Mouse (Mus musculus): Measurements from ENCODE around the gene Ltbp2. TPM values are rescaled to one million over a fixed set of nuclear protein-coding genes. Genes with fewer than 3 reads are reported as not detected.

The Ltbp2 gene
- polyA plus RNA-seq, 1 experiment: 2.2 TPM

GRCm38 (mm10) chr12:84773476-84773875, 102.9 kb downstream of the Ltbp2 start:
- DNase-seq: no peak
- H3K27ac ChIP-seq (ENCODE audit: insufficient read depth, low read depth, low read length): peak overlapping the region; percentile 14; the same call in 1 of the 2 replicates
- H3K4me1 ChIP-seq (ENCODE audit: control insufficient read depth, insufficient read depth, low read length): peaks cover 8% of the 10 kb centered on the region; the same call in 1 of the 2 replicates
- no peaks in the 10 kb centered on the region for H3K27me3 ChIP-seq (replicated peaks; ENCODE audit: control insufficient read depth, insufficient read depth, low read length)
- H3K4me3 ChIP-seq (ENCODE audit: insufficient read depth, low read depth, low read length): peak overlapping the region; percentile 59
- under 1% methylated on average over 20 of the region's 20 CpGs for WGBS
- no peaks in the 10 kb centered on the region for H3K36me3 ChIP-seq (ENCODE audit: control insufficient read depth, insufficient read depth, low read length)
- TF ChIP-seq POLR2A (IDR thresholded peaks at IDR 0.05; ENCODE audit: low read depth, low read length): no peak
- TF ChIP-seq CTCF (conservative IDR thresholded peaks at IDR 0.05; ENCODE audit: insufficient read depth, insufficient read length, low read depth, low read length): no peak

- no peak for TF ChIP-seq CTCF (conservative IDR thresholded peaks at IDR 0.05; ENCODE audit: insufficient read depth, insufficient read length, low read depth, low read length)
- TF ChIP-seq POLR2A (IDR thresholded peaks at IDR 0.05; ENCODE audit: low read depth, low read length): peak; percentile 84
- peak within 1 kb of the TSS; percentile 70 for H3K4me3 ChIP-seq (ENCODE audit: insufficient read depth, low read depth, low read length)
These were observed 103.4 kb downstream of the Ltbp2 start, which contains the start of the genes Npc2 and Isca2 for GRCm38 (mm10) chr12:84772726-84773441. Gene Npc2 (minus strand): TSS chr12:84773152. Gene Isca2 (plus strand): TSS chr12:84773251.

GRCm38 (mm10) chr12:84771981-84772520, 104.3 kb downstream of the Ltbp2 start:
- Histone ChIP-seq H3K4me3 (ENCODE audit: insufficient read depth, low read depth, low read length) (peak overlapping the region; percentile 70), H3K36me3 (ENCODE audit: control insufficient read depth, insufficient read depth, low read length) (no peaks in the 10 kb centered on the region), H3K27ac (ENCODE audit: insufficient read depth, low read depth, low read length) (peak overlapping the region; percentile 71; the same call in 1 of the 2 replicates), H3K4me1 (ENCODE audit: control insufficient read depth, insufficient read depth, low read length) (peaks cover 14% of the 10 kb centered on the region; the same call in 1 of the 2 replicates), H3K27me3 (replicated peaks; ENCODE audit: control insufficient read depth, insufficient read depth, low read length) (no peaks in the 10 kb centered on the region)
- DNase-seq: no peak
- WGBS: 4% methylated on average over 10 of the region's 10 CpGs
- TF ChIP-seq CTCF (conservative IDR thresholded peaks at IDR 0.05; ENCODE audit: insufficient read depth, insufficient read length, low read depth, low read length) (no peak), POLR2A (IDR thresholded peaks at IDR 0.05; ENCODE audit: low read depth, low read length) (no peak)

More at GRCm38 (mm10) chr12:84772726-84773441, 103.4 kb downstream of the Ltbp2 start, which contains the start of the genes Npc2 and Isca2:
- WGBS: under 1% methylated on average over 50 of the region's 50 CpGs
- peak; percentile 99 for DNase-seq
- H3K4me1 ChIP-seq (ENCODE audit: control insufficient read depth, insufficient read depth, low read length): peaks cover 8% of the 10 kb centered on the region; the same call in 1 of the 2 replicates
- peak within 1 kb of the TSS; percentile 71 for H3K27ac ChIP-seq (ENCODE audit: insufficient read depth, low read depth, low read length)
- no peaks in the 10 kb centered on the region for H3K27me3 ChIP-seq (replicated peaks; ENCODE audit: control insufficient read depth, insufficient read depth, low read length)
- no peaks in the 10 kb centered on the region for H3K36me3 ChIP-seq (ENCODE audit: control insufficient read depth, insufficient read depth, low read length)

GRCm38 (mm10) chr12:84769624-84770023, 106.7 kb downstream of the Ltbp2 start:
- no peak overlapping the region for H3K27ac ChIP-seq (ENCODE audit: insufficient read depth, low read depth, low read length)
- no peak for DNase-seq
- 0 out of 2 replicates have a peak, but pooled peaks cover under 1% of the 10 kb centered on the region for H3K36me3 ChIP-seq (ENCODE audit: control insufficient read depth, insufficient read depth, low read length)
- H3K27me3 ChIP-seq (replicated peaks; ENCODE audit: control insufficient read depth, insufficient read depth, low read length): no peaks in the 10 kb centered on the region
- peaks cover 14% of the 10 kb centered on the region; the same call in 1 of the 2 replicates for H3K4me1 ChIP-seq (ENCODE audit: control insufficient read depth, insufficient read depth, low read length)
- 88% methylated on average over 7 of the region's 7 CpGs for WGBS
- H3K4me3 ChIP-seq (ENCODE audit: insufficient read depth, low read depth, low read length): no peak overlapping the region
- TF ChIP-seq CTCF (conservative IDR thresholded peaks at IDR 0.05; ENCODE audit: insufficient read depth, insufficient read length, low read depth, low read length) (no peak), POLR2A (IDR thresholded peaks at IDR 0.05; ENCODE audit: low read depth, low read length) (no peak)

- Histone ChIP-seq H3K27me3 (replicated peaks; ENCODE audit: control insufficient read depth, insufficient read depth, low read length) (no peaks in the 10 kb centered on the region), H3K4me3 (ENCODE audit: insufficient read depth, low read depth, low read length) (no peak overlapping the region), H3K36me3 (ENCODE audit: control insufficient read depth, insufficient read depth, low read length) (0 out of 2 replicates have a peak, but pooled peaks cover 1% of the 10 kb centered on the region), H3K27ac (ENCODE audit: insufficient read depth, low read depth, low read length) (no peak overlapping the region), H3K4me1 (ENCODE audit: control insufficient read depth, insufficient read depth, low read length) (peaks cover 10% of the 10 kb centered on the region; the same call in 1 of the 2 replicates)
- TF ChIP-seq POLR2A (IDR thresholded peaks at IDR 0.05; ENCODE audit: low read depth, low read length) (no peak), CTCF (conservative IDR thresholded peaks at IDR 0.05; ENCODE audit: insufficient read depth, insufficient read length, low read depth, low read length) (no peak)
- DNase-seq: peak; percentile 31
- WGBS: 47% methylated on average over 6 of the region's 6 CpGs
These were observed 108.8 kb downstream of the Ltbp2 start for GRCm38 (mm10) chr12:84767510-84767909.

- no peak overlapping the region for H3K4me3 ChIP-seq (ENCODE audit: insufficient read depth, low read depth, low read length)
- H3K27me3 ChIP-seq (replicated peaks; ENCODE audit: control insufficient read depth, insufficient read depth, low read length): no peaks in the 10 kb centered on the region
- H3K36me3 ChIP-seq (ENCODE audit: control insufficient read depth, insufficient read depth, low read length): 0 out of 2 replicates have a peak, but pooled peaks cover 1% of the 10 kb centered on the region
- 56% methylated on average over 5 of the region's 5 CpGs for WGBS
- no peak for DNase-seq
- no peak for TF ChIP-seq POLR2A (IDR thresholded peaks at IDR 0.05; ENCODE audit: low read depth, low read length)
- no peak for TF ChIP-seq CTCF (conservative IDR thresholded peaks at IDR 0.05; ENCODE audit: insufficient read depth, insufficient read length, low read depth, low read length)
- H3K4me1 ChIP-seq (ENCODE audit: control insufficient read depth, insufficient read depth, low read length): peaks cover 8% of the 10 kb centered on the region; the same call in 1 of the 2 replicates
- H3K27ac ChIP-seq (ENCODE audit: insufficient read depth, low read depth, low read length): no peak overlapping the region
These were observed 110.1 kb downstream of the Ltbp2 start for GRCm38 (mm10) chr12:84766113-84766735.
